Mouse (Mus musculus) urinary bladder, adult 2 months (tissue): Measurements from ENCODE around the gene Efna1. TPM values are rescaled to one million over a fixed set of nuclear protein-coding genes. Genes with fewer than 3 reads are reported as not detected.

Experiments used
- DNase-seq: peaks from one replicate; pipeline ENCODE4 v3.0.0; 2022; ENCODE audit warnings: low spot score
- polyA plus RNA-seq: library from polyadenylated mRNA; depleted of rRNA; stranded (reverse); fragments of >200 nt; gene quantifications from 2 replicates; pipeline ENCODE4 v1.2.3, GENCODE M21; 2012; rRNA removed

Gene Efna1
- polyA plus RNA-seq: 41.8 and 43.5 TPM in 2 replicates

GRCm38 (mm10) chr3:89280606-89281511 lies at the start of gene Efna1:
Efna1 (minus strand) TSS chr3:89281142.
- peak; percentile 56 for DNase-seq

- no peak for DNase-seq
Observed at GRCm38 (mm10) chr3:89330346-89330745, 49.4 kb upstream of the Efna1 start.

- no peak for DNase-seq
Observed at GRCm38 (mm10) chr3:89328623-89329022, 47.7 kb upstream of the Efna1 start.

DNA sequence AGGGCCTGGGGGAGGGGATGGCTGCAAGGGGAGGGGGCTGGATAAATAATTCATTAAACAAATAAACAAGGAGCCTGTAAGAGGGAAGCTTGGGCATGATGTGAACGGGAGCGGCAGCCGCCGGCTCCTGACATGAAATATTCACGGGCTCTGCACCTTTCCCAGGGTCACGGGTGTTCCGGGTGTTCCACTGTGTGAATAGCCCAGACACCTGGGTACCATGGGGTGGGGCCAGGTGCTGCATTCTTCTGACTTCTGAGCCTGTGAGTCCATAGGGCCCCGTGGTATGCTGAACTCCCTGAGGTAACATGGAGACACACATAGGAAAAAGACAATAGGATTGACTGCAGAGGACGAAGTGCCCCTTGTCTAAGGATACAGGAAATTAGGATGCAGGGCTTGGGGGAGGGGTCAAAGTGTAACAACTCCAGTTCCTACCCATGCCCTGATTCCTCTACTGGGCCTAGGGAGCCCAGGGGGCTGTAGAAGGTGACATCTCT lies 46.5 kb upstream of the Efna1 start:
- no peak for DNase-seq

DNA sequence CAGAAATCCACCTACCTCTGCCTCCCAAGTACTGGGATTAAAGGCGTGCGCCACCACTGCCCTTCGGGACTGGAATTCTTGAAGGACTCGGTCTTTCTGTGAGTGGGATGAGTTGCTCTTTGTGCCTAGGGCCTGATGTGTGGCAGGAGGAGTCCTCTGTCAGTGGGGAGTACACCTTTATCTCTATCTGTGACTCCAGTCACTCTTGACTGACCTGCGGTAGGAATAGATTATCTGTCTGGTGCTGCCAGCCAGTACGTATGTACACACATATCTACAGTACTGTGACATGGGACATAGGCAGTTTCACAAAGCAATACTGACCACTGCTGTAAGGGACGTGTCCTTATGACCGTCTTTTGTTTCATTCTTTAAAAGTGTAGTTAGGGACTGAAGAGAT lies 44.9 kb upstream of the Efna1 start:
- DNase-seq: no peak

DNA sequence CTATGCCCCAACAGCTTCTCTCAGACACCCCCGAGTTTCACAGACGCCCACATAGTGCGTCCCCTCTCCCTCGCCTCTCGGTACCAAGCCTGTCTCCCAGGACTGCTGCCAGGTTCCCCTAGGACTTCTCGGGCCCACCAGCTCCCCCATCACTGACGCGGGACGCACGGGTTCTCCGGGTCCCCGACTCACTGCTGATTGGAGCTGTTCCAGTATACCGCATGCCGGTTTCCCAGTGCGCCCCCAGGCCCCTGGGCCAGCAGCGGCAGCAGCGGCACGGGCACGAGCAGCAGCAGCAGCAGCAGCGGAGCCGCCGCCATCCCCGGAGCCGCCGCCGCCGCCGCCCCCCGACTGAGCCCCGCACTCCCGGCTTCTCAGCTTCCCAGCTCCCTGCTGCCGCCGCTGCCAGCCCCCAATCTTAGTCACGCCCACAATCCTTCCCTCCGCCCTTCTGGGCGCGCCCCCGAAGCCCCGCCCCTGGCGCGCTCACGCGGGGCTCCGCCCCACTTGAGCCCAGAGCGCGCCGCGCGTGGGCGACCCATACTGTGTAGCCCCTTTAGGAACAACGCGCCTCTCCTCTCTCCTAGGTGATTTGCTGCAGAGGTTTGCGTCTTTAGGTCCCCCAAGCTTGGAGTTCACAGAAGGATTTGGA lies 41.7 kb upstream of the Efna1 start, which contains the start of gene Efna3:
Efna3 (minus strand) TSS at position 452 of the 652 bp plus-strand sequence.
- no peak for DNase-seq

DNA sequence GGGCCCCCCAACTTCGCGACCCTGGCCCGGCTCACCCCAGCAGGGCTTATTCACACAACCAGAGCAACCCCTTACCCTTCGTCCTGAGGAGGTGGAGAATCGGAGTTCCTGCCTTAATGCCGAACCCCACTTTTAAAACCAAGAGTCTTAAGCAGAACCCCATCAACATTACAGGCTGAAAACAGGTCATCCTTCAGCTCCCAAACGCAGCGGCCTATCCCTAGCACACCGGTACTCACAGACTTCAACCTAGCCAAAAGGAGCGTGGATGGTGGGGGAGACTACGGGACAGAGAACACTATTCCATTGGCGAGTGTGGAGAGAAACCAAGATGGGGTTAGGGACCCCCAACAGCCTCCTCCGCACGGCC lies 41.2 kb upstream of the Efna1 start:
- no peak for DNase-seq

- no peak for DNase-seq
Observed at GRCm38 (mm10) chr3:89321183-89322130, 40.5 kb upstream of the Efna1 start.

DNA sequence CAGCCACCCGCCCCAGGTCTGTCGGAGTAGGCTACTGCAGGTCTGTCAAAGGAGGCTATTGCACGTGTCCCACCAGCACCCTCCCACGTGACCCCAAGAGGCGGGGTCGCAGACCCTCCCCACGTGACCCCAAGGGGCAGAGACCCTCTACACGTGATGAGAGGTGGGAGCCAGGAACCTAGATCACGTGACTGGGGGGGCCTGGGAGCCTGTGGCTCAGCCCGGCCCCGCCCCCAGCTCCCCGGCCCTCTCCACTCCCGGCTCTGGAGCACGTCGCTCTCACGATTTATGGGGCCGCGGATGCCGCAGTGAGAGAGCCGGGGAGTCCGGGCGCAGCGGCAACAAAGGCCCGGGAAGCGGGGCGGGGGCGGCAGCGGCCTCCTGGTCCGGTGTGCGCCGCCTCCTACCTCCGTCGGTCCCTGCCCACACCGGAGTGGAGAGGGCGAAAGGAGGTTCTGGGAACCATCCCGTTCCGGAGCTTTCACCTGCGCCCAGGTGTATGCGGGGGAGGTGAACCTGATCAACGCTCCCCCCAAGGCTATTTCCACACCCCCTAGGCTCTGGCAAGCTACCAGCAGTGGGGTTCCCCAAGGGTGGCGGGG lies 39.7 kb upstream of the Efna1 start:
- DNase-seq: no peak

- DNase-seq: no peak
Observed at GRCm38 (mm10) chr3:89319591-89320350, 38.8 kb upstream of the Efna1 start.

DNA sequence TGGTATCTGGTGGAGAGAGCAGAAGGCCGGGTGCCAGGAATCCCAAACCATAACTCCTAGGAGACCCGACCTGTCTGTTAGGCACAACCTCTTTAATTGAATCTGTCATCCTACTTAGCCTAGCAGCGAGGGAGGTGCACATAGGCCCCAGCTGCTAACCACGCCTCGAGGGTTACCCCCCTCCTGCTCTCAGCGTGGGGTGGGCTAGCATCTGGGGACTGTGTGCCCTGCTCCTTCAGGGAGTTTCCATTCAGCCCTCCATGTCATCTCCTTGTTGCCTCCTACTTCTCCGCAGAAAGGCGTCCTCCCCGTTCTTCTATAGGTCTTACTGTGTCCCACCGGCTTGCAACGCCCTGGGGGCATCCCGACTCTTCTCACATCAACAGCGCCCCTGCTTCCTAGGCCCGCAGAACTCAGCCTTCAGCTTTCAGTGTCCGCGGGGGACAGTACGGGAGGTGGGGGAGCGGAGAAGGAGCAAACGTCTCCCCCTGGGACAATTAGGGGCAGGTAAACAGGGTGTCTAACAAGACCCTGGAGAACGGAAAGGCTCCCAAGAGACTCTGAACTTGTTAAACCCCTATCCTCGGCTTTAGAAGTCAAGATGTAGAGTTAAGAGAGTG lies 38.1 kb upstream of the Efna1 start:
- DNase-seq: no peak

- DNase-seq: no peak
Observed at GRCm38 (mm10) chr3:89318316-89318715, 37.4 kb upstream of the Efna1 start.

GRCm38 (mm10) chr3:89317246-89317645 lies 36.3 kb upstream of the Efna1 start:
- no peak for DNase-seq

- no peak for DNase-seq
Observed at GRCm38 (mm10) chr3:89316833-89317232, 35.9 kb upstream of the Efna1 start.

- DNase-seq: no peak
Observed at GRCm38 (mm10) chr3:89315930-89316831, 35.2 kb upstream of the Efna1 start.

GRCm38 (mm10) chr3:89315195-89315929 lies 34.4 kb upstream of the Efna1 start:
- DNase-seq: no peak

DNA sequence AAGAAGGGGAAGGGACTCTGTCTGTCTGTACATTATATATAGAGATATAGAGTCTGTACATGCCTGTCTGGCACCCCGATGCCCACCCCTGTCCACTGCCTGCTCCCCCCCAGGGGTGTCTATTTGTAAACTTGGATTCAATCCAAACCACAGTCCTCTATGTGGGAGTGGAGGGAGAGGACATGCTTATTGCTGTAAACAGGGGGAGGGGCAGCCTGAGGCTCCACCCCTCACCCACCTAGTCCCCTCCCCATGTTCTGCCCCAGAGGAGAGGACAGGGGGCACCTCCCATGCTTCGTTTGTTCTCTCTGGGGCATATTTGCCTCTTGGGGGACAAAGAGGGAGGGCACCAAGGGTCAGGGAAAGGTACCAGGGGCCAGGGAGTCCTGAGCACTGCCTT lies 33.8 kb upstream of the Efna1 start:
- no peak for DNase-seq

GRCm38 (mm10) chr3:89314340-89314739 lies 33.4 kb upstream of the Efna1 start:
- no peak for DNase-seq
